Mouse (Mus musculus) MEL (cell line): ENCODE data around the gene Olfr958. TPM values are rescaled to one million over a fixed set of nuclear protein-coding genes. Genes with fewer than 3 reads are reported as not detected.

Experiments
- DNase-seq: peaks from one replicate; pipeline ENCODE4 v3.0.0; 2011; ENCODE audit warnings: low read depth, low spot score
- H3K27ac ChIP-seq: 2 replicates; pipeline ENCODE4 v1.5.1; 2012; ENCODE audit warnings: low read depth, mild to moderate bottlenecking, control low read depth, low read length, moderate library complexity; ENCODE audit not compliant: control insufficient read depth
- H3K27me3 ChIP-seq, 2 experiments: fragments of 150-350 bp in 1 of 2; sonication (generic) in 1 of 2; 2 replicates each; pipeline ENCODE4 v1.6.1; 2012; ENCODE audit warnings: low read length in 2 of 2, mild to moderate bottlenecking in 2 of 2, improper control_type of control experiment in 1 of 2, moderate library complexity in 1 of 2; ENCODE audit not compliant: insufficient read depth in 2 of 2, control insufficient read depth in 1 of 2
- H3K36me3 ChIP-seq, 2 experiments: 2 replicates each; pipeline ENCODE4 v1.6.1; 2012 to 2014; ENCODE audit warnings: low read length in 2 of 2, improper control_type of control experiment in 1 of 2, inconsistent platforms in 1 of 2, mild to moderate bottlenecking in 1 of 2; ENCODE audit not compliant: insufficient read depth in 2 of 2, control insufficient read depth in 1 of 2
- H3K4me1 ChIP-seq, 2 experiments: fragments of 150-350 bp in 1 of 2; sonication (generic) in 1 of 2; 2 replicates each; pipeline ENCODE4 v1.6.1; 2012; ENCODE audit warnings: low read length in 2 of 2, improper control_type of control experiment in 1 of 2, mild to moderate bottlenecking in 1 of 2; ENCODE audit not compliant: insufficient read depth in 2 of 2, control insufficient read depth in 1 of 2
- H3K4me3 ChIP-seq, 2 experiments: fragments of 150-350 bp in 1 of 2; sonication (generic) in 1 of 2; 2 replicates each; pipeline ENCODE4 v1.5.1; 2012; ENCODE audit warnings: low read depth in 2 of 2, low read length in 2 of 2, mild to moderate bottlenecking in 2 of 2, moderate library complexity in 2 of 2, control low read depth in 1 of 2, improper control_type of control experiment in 1 of 2; ENCODE audit not compliant: control insufficient read depth in 1 of 2, insufficient read depth in 1 of 2
- H3K79me2 ChIP-seq: 2 replicates; pipeline ENCODE4 v1.6.1; 2012; ENCODE audit warnings: mild to moderate bottlenecking, low read length, moderate library complexity; ENCODE audit not compliant: control insufficient read depth, poor library complexity, insufficient read depth
- H3K9ac ChIP-seq: 2 replicates; pipeline ENCODE4 v1.6.1; 2012; ENCODE audit warnings: low read depth, mild to moderate bottlenecking, control low read depth, low read length, moderate library complexity; ENCODE audit not compliant: control insufficient read depth, poor library complexity, severe bottlenecking
- H3K9me3 ChIP-seq: fragments of 150-350 bp; sonication (generic); replicated peaks from 2 replicates; pipeline ENCODE4 v1.6.1; 2012; ENCODE audit warnings: mild to moderate bottlenecking, low read length, improper control_type of control experiment, moderate library complexity; ENCODE audit not compliant: insufficient read depth
- CHD1 ChIP-seq: IDR thresholded peaks from 2 replicates; pipeline ENCODE4 v1.6.1; 2012; ENCODE audit warnings: low read depth, mild to moderate bottlenecking, inconsistent platforms, low read length, improper control_type of control experiment
- CHD2 ChIP-seq: IDR thresholded peaks from 2 replicates; pipeline ENCODE4 v1.6.1; 2011; ENCODE audit warnings: low read length, improper control_type of control experiment
- CTCF ChIP-seq, 3 experiments: IDR thresholded peaks in 2 of 3; conservative IDR thresholded peaks in 1 of 3; 2 replicates each; pipeline ENCODE4 v1.5.1; 2011 to 2012; ENCODE audit warnings: low read length in 3 of 3, low read depth in 2 of 3, mild to moderate bottlenecking in 2 of 3, improper control_type of control experiment in 1 of 3, inconsistent platforms in 1 of 3, mixed read lengths in 1 of 3, moderate library complexity in 1 of 3; ENCODE audit not compliant: control insufficient read depth in 1 of 3, insufficient read depth in 1 of 3, poor library complexity in 1 of 3, severe bottlenecking in 1 of 3
- ELF1 ChIP-seq: IDR thresholded peaks from 2 replicates; pipeline ENCODE4 v1.6.1; 2014; ENCODE audit warnings: low read depth, mild to moderate bottlenecking, inconsistent platforms, low read length, improper control_type of control experiment, moderate library complexity
- ETS1 ChIP-seq: IDR thresholded peaks from 2 replicates; pipeline ENCODE4 v1.6.1; 2012; ENCODE audit warnings: low read depth, mild to moderate bottlenecking, inconsistent platforms, low read length, improper control_type of control experiment, moderate library complexity
- GABPA ChIP-seq: IDR thresholded peaks from 2 replicates; pipeline ENCODE4 v1.6.1; 2012; ENCODE audit warnings: low read depth, mild to moderate bottlenecking, inconsistent platforms, low read length, improper control_type of control experiment, moderate library complexity
- GATA1 ChIP-seq: IDR thresholded peaks from 2 replicates; pipeline ENCODE4 v1.6.1; 2011; ENCODE audit warnings: low read depth, low read length, improper control_type of control experiment
- JUND ChIP-seq: IDR thresholded peaks from 2 replicates; pipeline ENCODE4 v1.6.1; 2011; ENCODE audit warnings: low read depth, mild to moderate bottlenecking, improper control_type of control experiment, low read length
- MAFK ChIP-seq: IDR thresholded peaks from 2 replicates; pipeline ENCODE4 v1.6.1; 2011; ENCODE audit warnings: low read depth, mild to moderate bottlenecking, low read length, improper control_type of control experiment, borderline replicate concordance
- MAZ ChIP-seq: IDR thresholded peaks from 2 replicates; pipeline ENCODE4 v1.6.1; 2012; ENCODE audit warnings: low read depth, mild to moderate bottlenecking, inconsistent platforms, low read length, improper control_type of control experiment
- MYB ChIP-seq: IDR thresholded peaks from 2 replicates; pipeline ENCODE4 v1.6.1; 2011; ENCODE audit warnings: mild to moderate bottlenecking, low read depth, low read length, improper control_type of control experiment
- MYC ChIP-seq: IDR thresholded peaks from 2 replicates; pipeline ENCODE4 v1.6.1; 2011; ENCODE audit warnings: low read depth, mild to moderate bottlenecking, low read length, improper control_type of control experiment, moderate library complexity
- NELFE ChIP-seq: IDR thresholded peaks from 2 replicates; pipeline ENCODE4 v1.6.1; 2011; ENCODE audit warnings: low read depth, low read length, improper control_type of control experiment
- POLR2A ChIP-seq, 2 experiments: IDR thresholded peaks; 2 replicates each; pipeline ENCODE4 v1.6.1; 2011 to 2012; ENCODE audit warnings: low read length in 2 of 2, mild to moderate bottlenecking in 2 of 2, control low read depth in 1 of 2, improper control_type of control experiment in 1 of 2, low read depth in 1 of 2, moderate library complexity in 1 of 2; ENCODE audit not compliant: control insufficient read depth in 1 of 2, insufficient read depth in 1 of 2, poor library complexity in 1 of 2
- POLR2AphosphoS2 ChIP-seq: IDR thresholded peaks from 2 replicates; pipeline ENCODE4 v1.6.1; 2011; ENCODE audit warnings: low read length, improper control_type of control experiment
- RAD21 ChIP-seq: IDR thresholded peaks from 2 replicates; pipeline ENCODE4 v1.6.1; 2011; ENCODE audit warnings: mild to moderate bottlenecking, low read depth, low read length, improper control_type of control experiment
- RCOR1 ChIP-seq: IDR thresholded peaks from 2 replicates; pipeline ENCODE4 v1.6.1; 2012; ENCODE audit warnings: low read depth, mild to moderate bottlenecking, inconsistent platforms, low read length, improper control_type of control experiment
- SMC3 ChIP-seq: IDR thresholded peaks from 2 replicates; pipeline ENCODE4 v1.6.1; 2011; ENCODE audit warnings: low read depth, low read length, improper control_type of control experiment
- TBP ChIP-seq: IDR thresholded peaks from 2 replicates; pipeline ENCODE4 v1.8.0; 2011; ENCODE audit warnings: low read depth, low read length, improper control_type of control experiment
- TCF12 ChIP-seq: IDR thresholded peaks from 2 replicates; pipeline ENCODE4 v1.6.1; 2014; ENCODE audit warnings: low read depth, mild to moderate bottlenecking, inconsistent platforms, low read length, improper control_type of control experiment, moderate library complexity
- USF1 ChIP-seq: IDR thresholded peaks from 2 replicates; pipeline ENCODE4 v1.6.1; 2014; ENCODE audit warnings: low read depth, mild to moderate bottlenecking, inconsistent platforms, low read length, improper control_type of control experiment, moderate library complexity
- ZMIZ1 ChIP-seq: IDR thresholded peaks from 2 replicates; pipeline ENCODE4 v1.6.1; 2012; ENCODE audit warnings: low read depth, mild to moderate bottlenecking, inconsistent platforms, low read length, improper control_type of control experiment, moderate library complexity
- polyA plus RNA-seq, 2 experiments: library from polyadenylated mRNA; stranded (reverse) in 1 of 2; unstranded in 1 of 2; fragments of >175 nt in 1 of 2; fragments of >200 nt in 1 of 2; gene quantifications; 2 replicates each; pipeline versions ENCODE4 v1.2.1 to v1.2.4; 2012; ENCODE audit warnings: low replicate concordance in 2 of 2, low read depth in 1 of 2; ENCODE audit not compliant: insufficient read length in 2 of 2, insufficient read depth in 1 of 2, missing spikeins in 1 of 2
- total RNA-seq: library from RNA; depleted of rRNA; stranded (reverse); fragments of 300-350 nt; gene quantifications from 2 replicates; pipeline ENCODE4 v1.2.3, GENCODE M21; 2012; rRNA removed

Olfr958 gene
- total RNA-seq (not detected in 2 replicates), polyA plus RNA-seq (not detected)

- H3K36me3 ChIP-seq = no peaks in the 10 kb centered on the region
- H3K4me1 ChIP-seq = no peaks in the 10 kb centered on the region
- no peak for TF ChIP-seq TBP
- TF ChIP-seq, all 39 proteins: peak for 0
- H3K9me3 ChIP-seq = no peaks in the 10 kb centered on the region
- H3K27ac ChIP-seq = no peak within 1 kb of the TSS
- H3K9ac ChIP-seq = no peak within 1 kb of the TSS
- H3K79me2 ChIP-seq = no peaks in the 10 kb centered on the region
- H3K4me3 ChIP-seq = no peak within 1 kb of the TSS
- no peak for DNase-seq
- no peaks in the 10 kb centered on the region for H3K27me3 ChIP-seq
Observed at GRCm38 (mm10) chr9:39553946-39554345, at the start of gene Olfr958. Gene Olfr958, minus strand, starts transcription at chr9:39554054.

- H3K4me3 ChIP-seq = no peak overlapping the region
- no peak for DNase-seq
Observed at GRCm38 (mm10) chr9:39603333-39603845, 49.5 kb upstream of the Olfr958 start.

GRCm38 (mm10) chr9:39602536-39603332, 48.9 kb upstream of the Olfr958 start:
- no peak overlapping the region for H3K9ac ChIP-seq
- H3K9me3 ChIP-seq = no peaks in the 10 kb centered on the region
- no peaks in the 10 kb centered on the region for H3K36me3 ChIP-seq
- H3K27me3 ChIP-seq = no peaks in the 10 kb centered on the region
- no peaks in the 10 kb centered on the region for H3K79me2 ChIP-seq
- no peak for DNase-seq
- H3K4me1 ChIP-seq = no peaks in the 10 kb centered on the region
- no peak overlapping the region for H3K4me3 ChIP-seq
- H3K27ac ChIP-seq = no peak overlapping the region
- TF ChIP-seq POLR2A (IDR thresholded peaks at IDR 0.05; ENCODE audit: control insufficient read depth in 1 of 2, insufficient read depth in 1 of 2, low read depth in 1 of 2, low read length in 2 of 2, poor library complexity in 1 of 2) (no peak), CHD1 (no peak), RCOR1 (no peak), ETS1 (no peak), MAFK (no peak), ZMIZ1 (no peak), MAZ (no peak), SMC3 (no peak), ELF1 (no peak), GABPA (no peak), POLR2AphosphoS2 (no peak), CHD2 (no peak), USF1 (no peak), NELFE (no peak), GATA1 (no peak), JUND (no peak), MYB (no peak), TCF12 (no peak), MYC (no peak)

More at GRCm38 (mm10) chr9:39603333-39603845, 49.5 kb upstream of the Olfr958 start:
- H3K36me3 ChIP-seq = no peaks in the 10 kb centered on the region
- no peaks in the 10 kb centered on the region for H3K4me1 ChIP-seq
- H3K9me3 ChIP-seq = no peaks in the 10 kb centered on the region
- no peak overlapping the region for H3K27ac ChIP-seq
- H3K27me3 ChIP-seq = no peaks in the 10 kb centered on the region
- H3K79me2 ChIP-seq = no peaks in the 10 kb centered on the region
- no peak overlapping the region for H3K9ac ChIP-seq
- no peak for TF ChIP-seq USF1
- TF ChIP-seq SMC3 = no peak
- no peak for TF ChIP-seq CTCF (IDR thresholded peaks at IDR 0.05 in 2 of 3, conservative IDR thresholded peaks at IDR 0.05 in 1 of 3; ENCODE audit: control insufficient read depth in 1 of 3, insufficient read depth in 1 of 3, low read depth in 2 of 3, low read length in 3 of 3, poor library complexity in 1 of 3, severe bottlenecking in 1 of 3)
- TF ChIP-seq RAD21 = no peak
- TF ChIP-seq MAZ = no peak
- TF ChIP-seq MYC = no peak
- no peak for TF ChIP-seq CHD2
